Mouse (Mus musculus): ENCODE results near the gene Vmn1r211. TPM values are rescaled to one million over a fixed set of nuclear protein-coding genes. Genes with fewer than 3 reads are reported as not detected.
"Not testable (repeated sequence)": the region's sequence is repeated elsewhere in the genome, so short reads cannot be mapped to it uniquely, and the experiment has no call there.

The Vmn1r211 gene
- not detected in 2 replicates for polyA plus RNA-seq (2015; fragmentation: Nextera tagmentation; extraction: Ambion mirVana)

GRCm38 (mm10) chr13:22857461-22857860 is at the start of gene Vmn1r211:
TSS of gene Vmn1r211 (minus strand) at chr13:22857561.
- no peak for TF ChIP-seq EP300 (IDR thresholded peaks at IDR 0.05; ENCODE audit: low read depth)
- TF ChIP-seq CTCF (IDR thresholded peaks at IDR 0.05; ENCODE audit: low read depth): no peak
- no peak for DNase-seq

GRCm38 (mm10) chr13:22884105-22884504 is 26.7 kb upstream of the Vmn1r211 start, which contains the start of gene Vmn1r212:
TSS of gene Vmn1r212 (minus strand) at chr13:22884205.
- ATAC-seq (no peak), DNase-seq (no peak)
- no peak within 1 kb of the TSS for H3K4me3 ChIP-seq (ENCODE audit: low read depth, low read length)
- no peak within 1 kb of the TSS for H3K4me2 ChIP-seq (ENCODE audit: low read depth, low read length)
- H3K9ac ChIP-seq (replicated peaks): no peak within 1 kb of the TSS
- H3K27ac ChIP-seq (ENCODE audit: low read depth): no peak within 1 kb of the TSS
- WGBS (ENCODE audit: insufficient replicate concordance): 65% methylated on average over 4 of the region's 4 CpGs
- no peaks in the 10 kb centered on the region for H3K27me3 ChIP-seq (ENCODE audit: insufficient read depth, low read length)
- no peaks in the 10 kb centered on the region for H3K9me3 ChIP-seq (ENCODE audit: low read length)
- H3K36me3 ChIP-seq (replicated peaks; ENCODE audit: insufficient read depth, low read length): no peaks in the 10 kb centered on the region
- TF ChIP-seq CTCF (IDR thresholded peaks at IDR 0.05; ENCODE audit: low read depth) (no peak), EP300 (IDR thresholded peaks at IDR 0.05; ENCODE audit: low read depth) (no peak)
- no peaks in the 10 kb centered on the region for H3K4me1 ChIP-seq (ENCODE audit: insufficient read depth)

More at GRCm38 (mm10) chr13:22857461-22857860, at the start of gene Vmn1r211:
- H3K4me3 ChIP-seq (ENCODE audit: low read depth, low read length): no peak within 1 kb of the TSS
- no peak within 1 kb of the TSS for H3K27ac ChIP-seq (ENCODE audit: low read depth)
- WGBS (ENCODE audit: insufficient replicate concordance): 72% methylated on average over 1 of the region's 1 CpGs
- H3K9ac ChIP-seq (replicated peaks): no peak within 1 kb of the TSS
- no peaks in the 10 kb centered on the region for H3K4me1 ChIP-seq (ENCODE audit: insufficient read depth)
- H3K9me3 ChIP-seq (ENCODE audit: low read length): no peaks in the 10 kb centered on the region
- no peak for ATAC-seq
- no peaks in the 10 kb centered on the region for H3K36me3 ChIP-seq (replicated peaks; ENCODE audit: insufficient read depth, low read length)
- no peaks in the 10 kb centered on the region for H3K27me3 ChIP-seq (ENCODE audit: insufficient read depth, low read length)
- no peak within 1 kb of the TSS for H3K4me2 ChIP-seq (ENCODE audit: low read depth, low read length)

GRCm38 (mm10) chr13:22879257-22879656 is 21.9 kb upstream of the Vmn1r211 start:
- Histone ChIP-seq H3K4me3 (ENCODE audit: low read depth, low read length) (no peak overlapping the region), H3K27ac (ENCODE audit: low read depth) (no peak overlapping the region), H3K36me3 (replicated peaks; ENCODE audit: insufficient read depth, low read length) (no peaks in the 10 kb centered on the region), H3K9me3 (ENCODE audit: low read length) (no peaks in the 10 kb centered on the region), H3K27me3 (ENCODE audit: insufficient read depth, low read length) (no peaks in the 10 kb centered on the region), H3K9ac (replicated peaks) (no peak overlapping the region), H3K4me2 (ENCODE audit: low read depth, low read length) (no peak overlapping the region), H3K4me1 (ENCODE audit: insufficient read depth) (no peaks in the 10 kb centered on the region)
- TF ChIP-seq EP300 (IDR thresholded peaks at IDR 0.05; ENCODE audit: low read depth) (no peak), CTCF (IDR thresholded peaks at IDR 0.05; ENCODE audit: low read depth) (no peak)
- ATAC-seq (no peak), DNase-seq (no peak)
- WGBS (ENCODE audit: insufficient replicate concordance): 80% methylated on average over 1 of the region's 1 CpGs

GRCm38 (mm10) chr13:22854760-22855159 is 2.6 kb downstream of the Vmn1r211 start:
- Histone ChIP-seq H3K27ac (ENCODE audit: low read depth) (no peak overlapping the region), H3K9ac (replicated peaks) (no peak overlapping the region), H3K36me3 (replicated peaks; ENCODE audit: insufficient read depth, low read length) (no peaks in the 10 kb centered on the region), H3K4me1 (ENCODE audit: insufficient read depth) (no peaks in the 10 kb centered on the region), H3K4me2 (ENCODE audit: low read depth, low read length) (no peak overlapping the region), H3K9me3 (ENCODE audit: low read length) (no peaks in the 10 kb centered on the region), H3K4me3 (ENCODE audit: low read depth, low read length) (no peak overlapping the region), H3K27me3 (ENCODE audit: insufficient read depth, low read length) (no peaks in the 10 kb centered on the region)
- 67% methylated on average over 4 of the region's 4 CpGs for WGBS (ENCODE audit: insufficient replicate concordance)
- ATAC-seq: no peak
- no peak for TF ChIP-seq EP300 (IDR thresholded peaks at IDR 0.05; ENCODE audit: low read depth)
- no peak for TF ChIP-seq CTCF (IDR thresholded peaks at IDR 0.05; ENCODE audit: low read depth)
- DNase-seq: no peak

GRCm38 (mm10) chr13:22846798-22847197 is 10.6 kb downstream of the Vmn1r211 start:
- ATAC-seq: no peak
- Histone ChIP-seq H3K4me3 (ENCODE audit: low read depth, low read length) (no peak overlapping the region), H3K9ac (replicated peaks) (no peak overlapping the region), H3K36me3 (replicated peaks; ENCODE audit: insufficient read depth, low read length) (no peaks in the 10 kb centered on the region), H3K4me2 (ENCODE audit: low read depth, low read length) (no peak overlapping the region), H3K27ac (ENCODE audit: low read depth) (no peak overlapping the region), H3K4me1 (ENCODE audit: insufficient read depth) (no peaks in the 10 kb centered on the region), H3K27me3 (ENCODE audit: insufficient read depth, low read length) (no peaks in the 10 kb centered on the region), H3K9me3 (ENCODE audit: low read length) (no peaks in the 10 kb centered on the region)
- TF ChIP-seq CTCF (IDR thresholded peaks at IDR 0.05; ENCODE audit: low read depth) (no peak), EP300 (IDR thresholded peaks at IDR 0.05; ENCODE audit: low read depth) (no peak)
- DNase-seq: no peak
- WGBS (ENCODE audit: insufficient replicate concordance): 73% methylated on average over 1 of the region's 1 CpGs

- not testable (repeated sequence) for ATAC-seq; H3K27me3 ChIP-seq (ENCODE audit: insufficient read depth, low read length)
- 65% methylated on average over 3 of the region's 3 CpGs for WGBS (ENCODE audit: insufficient replicate concordance)
Measured at GRCm38 (mm10) chr13:22844304-22844703, 13.1 kb downstream of the Vmn1r211 start.

GRCm38 (mm10) chr13:22831248-22831647 is 26.1 kb downstream of the Vmn1r211 start, which contains the start of gene Vmn1r210:
TSS of gene Vmn1r210 (minus strand) at chr13:22831348.
- TF ChIP-seq CTCF (IDR thresholded peaks at IDR 0.05; ENCODE audit: low read depth) (no peak), EP300 (IDR thresholded peaks at IDR 0.05; ENCODE audit: low read depth) (no peak)
- Histone ChIP-seq H3K27ac (ENCODE audit: low read depth) (no peak within 1 kb of the TSS), H3K9me3 (ENCODE audit: low read length) (no peaks in the 10 kb centered on the region), H3K27me3 (ENCODE audit: insufficient read depth, low read length) (no peaks in the 10 kb centered on the region), H3K4me2 (ENCODE audit: low read depth, low read length) (no peak within 1 kb of the TSS), H3K4me3 (ENCODE audit: low read depth, low read length) (no peak within 1 kb of the TSS), H3K36me3 (replicated peaks; ENCODE audit: insufficient read depth, low read length) (no peaks in the 10 kb centered on the region), H3K4me1 (ENCODE audit: insufficient read depth) (no peaks in the 10 kb centered on the region), H3K9ac (replicated peaks) (no peak within 1 kb of the TSS)
- DNase-seq: no peak
- WGBS (ENCODE audit: insufficient replicate concordance): 28% methylated on average over 4 of the region's 4 CpGs
- ATAC-seq: no peak

More at GRCm38 (mm10) chr13:22844304-22844703, 13.1 kb downstream of the Vmn1r211 start:
- not testable (repeated sequence) for H3K4me2 ChIP-seq (ENCODE audit: low read depth, low read length); H3K4me3 ChIP-seq (ENCODE audit: low read depth, low read length); H3K9me3 ChIP-seq (ENCODE audit: low read length); H3K4me1 ChIP-seq (ENCODE audit: insufficient read depth); H3K36me3 ChIP-seq (replicated peaks; ENCODE audit: insufficient read depth, low read length); H3K9ac ChIP-seq (replicated peaks); H3K27ac ChIP-seq (ENCODE audit: low read depth); DNase-seq

- not testable (repeated sequence) for DNase-seq; H3K9ac ChIP-seq (replicated peaks); ATAC-seq; H3K4me3 ChIP-seq (ENCODE audit: low read depth, low read length); H3K36me3 ChIP-seq (replicated peaks; ENCODE audit: insufficient read depth, low read length); H3K27me3 ChIP-seq (ENCODE audit: insufficient read depth, low read length); H3K9me3 ChIP-seq (ENCODE audit: low read length); H3K4me1 ChIP-seq (ENCODE audit: insufficient read depth); H3K27ac ChIP-seq (ENCODE audit: low read depth); H3K4me2 ChIP-seq (ENCODE audit: low read depth, low read length)
- 27% methylated on average over 7 of the region's 7 CpGs for WGBS (ENCODE audit: insufficient replicate concordance)
Measured at GRCm38 (mm10) chr13:22829395-22829794, 28.0 kb downstream of the Vmn1r211 start.

- H3K4me2 ChIP-seq (ENCODE audit: low read depth, low read length); H3K9me3 ChIP-seq (ENCODE audit: low read length); H3K4me3 ChIP-seq (ENCODE audit: low read depth, low read length); H3K9ac ChIP-seq (replicated peaks); ATAC-seq; DNase-seq; H3K4me1 ChIP-seq (ENCODE audit: insufficient read depth); H3K27me3 ChIP-seq (ENCODE audit: insufficient read depth, low read length); H3K27ac ChIP-seq (ENCODE audit: low read depth); H3K36me3 ChIP-seq (replicated peaks; ENCODE audit: insufficient read depth, low read length): not testable (repeated sequence)
- WGBS (ENCODE audit: insufficient replicate concordance): 64% methylated on average over 1 of the region's 1 CpGs
Measured at GRCm38 (mm10) chr13:22821601-22822000, 35.8 kb downstream of the Vmn1r211 start.

Measured in liver, postnatal 0 days (tissue).